Mouse (Mus musculus) forebrain, embryonic 15.5 days (tissue): ENCODE results near the gene Klrb1f. TPM values are rescaled to one million over a fixed set of nuclear protein-coding genes. Genes with fewer than 3 reads are reported as not detected.
"Not testable (repeated sequence)": the region's sequence is repeated elsewhere in the genome, so short reads cannot be mapped to it uniquely, and the experiment has no call there.

Experiments used
- ATAC-seq: fragments of 200-750 bp; cut with Nextera tagmentation; replicated peaks from 2 replicates; pipeline ENCODE4 v1.8.0; 2017; ENCODE audit warnings: mild to moderate bottlenecking, moderate TSS enrichment, moderate library complexity
- H3K27ac ChIP-seq: fragments of 300-500 bp; sonication (generic); replicated peaks from 2 replicates; pipeline ENCODE4 v1.5.1; 2015; ENCODE audit warnings: mild to moderate bottlenecking, inconsistent platforms
- H3K27me3 ChIP-seq: fragments of 300-500 bp; sonication (generic); 2 replicates; pipeline ENCODE4 v1.6.1; 2015; ENCODE audit warnings: inconsistent platforms
- H3K36me3 ChIP-seq: fragments of 300-500 bp; sonication (generic); 2 replicates; pipeline ENCODE4 v1.6.1; 2015; ENCODE audit warnings: mild to moderate bottlenecking, inconsistent platforms
- H3K4me1 ChIP-seq: fragments of 300-500 bp; sonication (generic); 2 replicates; pipeline ENCODE4 v1.6.1; 2015; ENCODE audit warnings: inconsistent platforms
- H3K4me2 ChIP-seq: fragments of 300-500 bp; sonication (generic); replicated peaks from 2 replicates; pipeline ENCODE4 v1.6.1; 2015; ENCODE audit warnings: mild to moderate bottlenecking, inconsistent platforms
- H3K4me3 ChIP-seq: fragments of 300-500 bp; sonication (generic); 2 replicates; pipeline ENCODE4 v1.5.1; 2015; ENCODE audit warnings: mild to moderate bottlenecking, inconsistent platforms
- H3K9ac ChIP-seq: fragments of 300-500 bp; sonication (generic); replicated peaks from 2 replicates; pipeline ENCODE4 v1.6.1; 2015; ENCODE audit warnings: mild to moderate bottlenecking, inconsistent platforms
- H3K9me3 ChIP-seq: fragments of 300-500 bp; sonication (generic); 2 replicates; pipeline ENCODE4 v1.6.1; 2016; ENCODE audit warnings: inconsistent platforms
- WGBS: fragments of 180-500 bp; shearing (Covaris S2); methylation state at CpG from one replicate; pipeline ENCODE4 v1.1.7; 2015; ENCODE audit warnings: mixed read lengths; 5-methylcytosine and 5-hydroxymethylcytosine counted together
- polyA plus RNA-seq: library from polyadenylated mRNA; unstranded; fragments of >200 nt; fragmentation: Nextera tagmentation; extraction: Ambion mirVana; gene quantifications from 2 replicates; pipeline ENCODE4 v1.2.1, GENCODE M21; 2015

The Klrb1f gene
- polyA plus RNA-seq: 0.20 TPM in 1 of 2 replicates, not detected in the other

DNA sequence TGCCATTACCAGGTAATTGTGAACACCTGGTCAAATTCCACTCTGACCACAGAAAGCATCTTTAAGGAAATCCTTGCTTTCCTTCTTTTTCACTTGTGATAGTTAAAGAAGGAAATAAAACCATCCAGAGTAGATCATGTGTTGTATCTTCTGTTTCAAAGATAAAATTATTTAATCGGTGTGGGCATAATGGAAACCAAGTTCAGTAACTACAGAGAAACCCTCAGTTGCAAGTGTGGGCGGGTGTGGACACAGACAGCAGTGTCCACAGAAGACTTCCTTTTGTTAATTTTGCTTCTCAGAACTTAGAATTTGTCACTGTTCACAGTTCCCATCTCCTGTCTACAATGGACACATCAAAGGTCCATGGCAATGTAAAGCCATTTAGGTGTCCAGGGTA, at the start of gene Klrb1f:
Gene Klrb1f, plus strand, starts transcription at position 301 of the 400 bp plus-strand sequence.
- Histone ChIP-seq H3K27me3 (no peaks in the 10 kb centered on the region), H3K4me1 (peaks cover 4% of the 10 kb centered on the region; the same call in 1 of the 2 replicates), H3K4me2 (no peak within 1 kb of the TSS), H3K9ac (no peak within 1 kb of the TSS), H3K4me3 (no peak within 1 kb of the TSS), H3K27ac (no peak within 1 kb of the TSS), H3K36me3 (no peaks in the 10 kb centered on the region), H3K9me3 (no peaks in the 10 kb centered on the region)
- 91% methylated on average over 2 of the region's 2 CpGs for WGBS
- ATAC-seq: no peak

GRCm38 (mm10) chr6:128996054-128996767, 49.5 kb upstream of the Klrb1f start:
- no peak overlapping the region for H3K4me3 ChIP-seq
- 58% methylated on average over 3 of the region's 3 CpGs for WGBS
- no peaks in the 10 kb centered on the region for H3K36me3 ChIP-seq
- no peak overlapping the region for H3K4me2 ChIP-seq
- no peak overlapping the region for H3K27ac ChIP-seq
- H3K27me3 ChIP-seq: 0 out of 2 replicates have a peak, but pooled peaks cover 6% of the 10 kb centered on the region
- ATAC-seq: no peak
- no peak overlapping the region for H3K9ac ChIP-seq
- H3K9me3 ChIP-seq: no peaks in the 10 kb centered on the region
- peaks cover 7% of the 10 kb centered on the region for H3K4me1 ChIP-seq

DNA sequence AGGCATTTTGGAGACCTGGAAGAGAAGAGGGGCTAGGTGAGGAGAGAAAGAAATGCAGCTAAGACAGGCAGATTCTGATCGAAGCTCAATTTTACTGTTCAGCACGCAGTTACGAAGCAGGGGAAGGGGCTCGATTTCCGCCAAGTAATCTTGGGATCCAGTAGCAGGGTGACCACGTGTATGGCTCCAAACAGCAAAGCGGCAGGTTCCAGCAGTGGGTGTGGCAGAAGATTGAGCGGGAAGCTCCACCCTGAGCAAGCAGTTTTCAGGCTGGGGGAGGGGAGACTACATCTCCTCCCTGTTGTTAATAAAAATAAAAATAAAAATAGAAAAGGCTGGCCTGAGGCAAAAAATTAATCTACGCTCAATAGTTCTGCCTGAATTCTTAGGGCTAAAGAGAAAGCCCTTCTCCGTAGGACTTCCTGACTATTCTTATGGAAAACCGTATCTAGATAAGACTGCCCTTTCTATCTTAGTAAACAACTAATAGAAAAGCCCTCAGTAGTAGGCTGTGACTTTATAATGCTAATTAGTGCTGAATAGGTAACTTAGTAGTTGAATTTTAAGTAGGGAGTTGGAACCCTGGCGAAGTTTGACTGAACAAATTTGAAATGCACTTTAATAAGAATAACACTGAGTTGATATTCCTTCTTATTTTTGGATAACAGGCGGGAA, 48.8 kb upstream of the Klrb1f start:
- Histone ChIP-seq H3K27ac (no peak overlapping the region), H3K4me3 (no peak overlapping the region), H3K9me3 (no peaks in the 10 kb centered on the region), H3K4me1 (peaks cover 7% of the 10 kb centered on the region), H3K27me3 (0 out of 2 replicates have a peak, but pooled peaks cover 6% of the 10 kb centered on the region), H3K36me3 (no peaks in the 10 kb centered on the region), H3K4me2 (no peak overlapping the region), H3K9ac (no peak overlapping the region)
- no peak for ATAC-seq
- WGBS: 49% methylated on average over 13 of the region's 13 CpGs

- no peak overlapping the region for H3K27ac ChIP-seq
- no peak overlapping the region for H3K4me3 ChIP-seq
- H3K9me3 ChIP-seq: no peaks in the 10 kb centered on the region
- H3K4me2 ChIP-seq: no peak overlapping the region
- no peaks in the 10 kb centered on the region for H3K36me3 ChIP-seq
- no peak for ATAC-seq
- no peaks in the 10 kb centered on the region for H3K4me1 ChIP-seq
- WGBS: 89% methylated on average over 2 of the region's 2 CpGs
- no peak overlapping the region for H3K9ac ChIP-seq
- no peaks in the 10 kb centered on the region for H3K27me3 ChIP-seq
Observed at GRCm38 (mm10) chr6:129001392-129001791, 44.3 kb upstream of the Klrb1f start.

DNA sequence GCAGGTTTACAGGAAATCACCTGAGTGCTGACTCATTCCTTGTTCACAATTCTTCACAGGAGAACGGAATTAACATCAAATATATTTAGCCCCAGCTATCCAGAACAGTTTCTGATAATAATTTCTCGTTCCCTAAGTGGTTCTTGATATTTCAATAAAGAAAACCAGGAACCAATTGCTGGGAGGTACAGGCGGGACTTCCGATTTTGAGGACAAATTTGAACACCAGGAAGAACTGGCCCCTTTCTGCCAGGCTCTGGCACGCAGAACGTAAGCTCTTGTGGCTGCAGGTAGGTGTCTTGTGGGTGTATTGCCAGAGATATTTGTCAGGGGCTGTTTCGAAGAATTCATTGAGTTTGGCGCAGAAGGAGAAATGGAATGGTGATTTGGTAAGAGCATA, 37.1 kb upstream of the Klrb1f start:
- 94% methylated on average over 8 of the region's 8 CpGs for WGBS
- no peaks in the 10 kb centered on the region for H3K36me3 ChIP-seq
- no peaks in the 10 kb centered on the region for H3K27me3 ChIP-seq
- no peak overlapping the region for H3K4me3 ChIP-seq
- no peak overlapping the region for H3K4me2 ChIP-seq
- H3K9ac ChIP-seq: no peak overlapping the region
- no peak overlapping the region for H3K27ac ChIP-seq
- ATAC-seq: no peak
- no peaks in the 10 kb centered on the region for H3K9me3 ChIP-seq
- no peaks in the 10 kb centered on the region for H3K4me1 ChIP-seq

GRCm38 (mm10) chr6:129009846-129010504, 35.7 kb upstream of the Klrb1f start:
- not testable (repeated sequence) for ATAC-seq, H3K36me3 ChIP-seq, H3K27ac ChIP-seq, H3K4me2 ChIP-seq, H3K4me3 ChIP-seq, H3K27me3 ChIP-seq, H3K4me1 ChIP-seq, H3K9me3 ChIP-seq, H3K9ac ChIP-seq
- WGBS: 89% methylated on average over 7 of the region's 7 CpGs

DNA sequence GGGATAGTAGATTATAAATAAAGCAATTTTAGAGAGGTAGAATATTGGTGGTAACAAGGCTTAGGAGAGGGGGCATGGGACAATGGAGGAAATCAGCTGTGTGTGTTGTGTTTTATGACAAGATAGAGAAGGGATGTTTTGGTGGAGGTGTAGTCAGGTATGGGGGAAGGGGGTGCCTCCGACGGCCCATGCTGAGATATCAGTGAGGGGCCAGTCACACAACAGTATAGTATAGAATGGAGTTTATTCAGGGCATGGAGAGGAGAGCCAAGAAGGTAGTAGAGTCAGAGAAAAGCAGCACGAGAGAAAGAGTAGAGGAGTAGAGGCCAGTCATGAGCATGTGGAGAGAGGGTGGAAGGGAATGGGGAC, 35.2 kb upstream of the Klrb1f start:
- WGBS: 83% methylated on average over 3 of the region's 3 CpGs
- H3K4me3 ChIP-seq: no peak overlapping the region

GRCm38 (mm10) chr6:129012012-129012411, 33.7 kb upstream of the Klrb1f start:
- H3K4me1 ChIP-seq, H3K9me3 ChIP-seq, ATAC-seq, H3K27ac ChIP-seq, H3K4me3 ChIP-seq, H3K4me2 ChIP-seq, H3K36me3 ChIP-seq, H3K9ac ChIP-seq, H3K27me3 ChIP-seq: not testable (repeated sequence)
- 94% methylated on average over 20 of the region's 23 CpGs for WGBS

More for the DNA sequence above, 35.2 kb upstream of the Klrb1f start:
- no peaks in the 10 kb centered on the region for H3K9me3 ChIP-seq
- no peak for ATAC-seq
- H3K4me1 ChIP-seq: no peaks in the 10 kb centered on the region
- H3K36me3 ChIP-seq: no peaks in the 10 kb centered on the region
- H3K9ac ChIP-seq: no peak overlapping the region
- no peaks in the 10 kb centered on the region for H3K27me3 ChIP-seq
- H3K27ac ChIP-seq: no peak overlapping the region
- no peak overlapping the region for H3K4me2 ChIP-seq

GRCm38 (mm10) chr6:129012966-129013365, 32.7 kb upstream of the Klrb1f start:
- WGBS: 81% methylated on average over 1 of the region's 1 CpGs
- no peak for ATAC-seq
- Histone ChIP-seq H3K4me2 (no peak overlapping the region), H3K27ac (no peak overlapping the region), H3K9ac (no peak overlapping the region), H3K36me3 (no peaks in the 10 kb centered on the region), H3K4me3 (no peak overlapping the region), H3K4me1 (no peaks in the 10 kb centered on the region), H3K9me3 (no peaks in the 10 kb centered on the region), H3K27me3 (no peaks in the 10 kb centered on the region)

- no peaks in the 10 kb centered on the region for H3K4me1 ChIP-seq
- no peaks in the 10 kb centered on the region for H3K27me3 ChIP-seq
- H3K9me3 ChIP-seq: no peaks in the 10 kb centered on the region
- 85% methylated on average over 5 of the region's 5 CpGs for WGBS
- H3K36me3 ChIP-seq: no peaks in the 10 kb centered on the region
- no peak overlapping the region for H3K4me2 ChIP-seq
- no peak overlapping the region for H3K4me3 ChIP-seq
- no peak overlapping the region for H3K9ac ChIP-seq
- ATAC-seq: no peak
- no peak overlapping the region for H3K27ac ChIP-seq
Observed at GRCm38 (mm10) chr6:129013762-129014276, 31.9 kb upstream of the Klrb1f start.

DNA sequence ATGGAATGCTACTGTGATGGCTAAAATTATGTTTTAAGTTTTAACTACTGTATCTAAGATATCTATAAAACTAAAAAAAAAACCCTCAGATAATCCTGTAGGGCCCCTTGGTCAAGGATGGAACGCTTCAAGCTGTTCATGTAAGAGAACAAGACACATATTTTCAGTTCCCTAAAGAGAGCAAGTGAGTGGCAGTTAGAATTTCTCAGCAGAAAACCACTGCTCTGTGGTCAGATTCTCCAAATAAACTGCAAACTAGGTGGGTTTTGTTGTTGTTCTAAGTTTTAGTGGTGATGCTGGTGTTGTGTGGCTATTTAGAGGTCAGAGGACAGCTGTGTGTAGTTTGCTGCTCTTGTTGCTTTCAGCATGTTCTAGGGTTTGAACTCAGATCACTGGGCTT, 31.3 kb upstream of the Klrb1f start:
- Histone ChIP-seq H3K27me3 (no peaks in the 10 kb centered on the region), H3K9ac (no peak overlapping the region), H3K4me2 (no peak overlapping the region), H3K4me3 (no peak overlapping the region), H3K27ac (no peak overlapping the region), H3K9me3 (no peaks in the 10 kb centered on the region), H3K4me1 (no peaks in the 10 kb centered on the region), H3K36me3 (no peaks in the 10 kb centered on the region)
- 88% methylated on average over 1 of the region's 1 CpGs for WGBS
- no peak for ATAC-seq
